Mouse (Mus musculus) ES-CJ7 (cell line): ENCODE measurements around the gene Gm6525.

Source experiments
- DNase-seq: peaks from one replicate; pipeline ENCODE4 v3.0.0; 2011; ENCODE audit warnings: low read depth, low spot score

Gene Gm6525

DNA sequence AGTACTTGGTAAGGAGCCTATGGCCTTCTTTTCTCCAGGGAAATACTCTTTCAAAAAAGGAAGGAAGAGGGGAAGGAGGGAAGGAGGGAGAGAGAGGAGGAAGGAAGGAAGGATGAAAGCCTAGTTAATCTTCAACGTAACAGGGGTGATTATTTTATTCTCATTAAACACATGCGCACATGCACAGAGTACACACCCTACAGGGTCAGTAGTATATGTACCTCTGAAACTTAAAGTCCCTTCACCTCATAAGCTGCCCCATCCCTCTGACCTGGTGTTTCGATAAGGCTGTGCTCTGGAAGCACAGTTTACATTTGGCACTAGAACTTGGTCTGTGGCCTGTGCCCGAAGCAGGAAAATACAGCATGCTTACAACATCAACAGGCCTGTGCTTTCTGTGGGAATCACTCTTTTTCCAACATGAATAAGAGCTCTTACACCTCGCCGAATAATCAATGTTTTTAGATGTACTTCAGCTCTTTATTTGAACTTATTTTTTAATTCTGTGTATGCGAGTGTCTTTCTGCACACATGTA, 37.5 kb downstream of the Gm6525 start:
- no peak for DNase-seq

DNA sequence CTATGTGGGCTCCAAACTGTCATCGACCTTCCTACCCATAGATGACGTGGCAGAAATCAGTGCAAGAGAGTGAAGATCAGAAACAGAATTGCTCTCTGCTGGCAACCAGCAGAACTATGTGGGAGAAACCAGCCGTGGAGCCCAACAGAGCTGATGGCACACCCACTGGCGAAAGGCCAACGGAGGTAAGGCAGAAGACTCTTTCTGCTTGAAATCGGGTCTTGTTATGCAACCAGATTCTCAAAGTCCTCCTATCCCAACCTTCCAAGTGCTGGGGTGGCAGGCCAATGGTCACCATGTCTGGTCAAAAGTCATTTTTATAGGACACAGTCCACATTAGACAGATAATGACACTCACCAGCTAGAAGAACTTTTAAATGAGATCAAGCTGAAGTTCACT, 40.6 kb downstream of the Gm6525 start:
- DNase-seq = no peak

DNA sequence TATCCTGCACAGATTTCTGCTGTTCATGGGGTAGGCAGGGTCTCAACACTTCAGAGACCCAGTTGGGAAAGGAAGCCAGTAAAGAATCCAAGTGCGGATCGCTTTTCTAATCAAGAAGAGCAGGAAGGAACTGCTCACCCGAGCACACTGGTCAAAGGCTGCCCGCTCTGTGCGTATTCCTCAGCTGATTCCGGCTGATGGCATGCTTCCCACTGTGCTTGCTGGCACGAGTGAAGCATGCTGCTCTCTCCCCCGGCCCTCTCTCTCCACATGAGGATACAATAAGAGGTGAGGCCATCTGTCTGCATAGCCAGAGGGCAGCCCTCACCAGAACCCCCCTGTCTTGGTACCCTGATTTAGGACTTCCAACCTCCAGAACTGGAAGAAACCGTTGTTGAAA, 41.3 kb downstream of the Gm6525 start:
- no peak for DNase-seq

DNA sequence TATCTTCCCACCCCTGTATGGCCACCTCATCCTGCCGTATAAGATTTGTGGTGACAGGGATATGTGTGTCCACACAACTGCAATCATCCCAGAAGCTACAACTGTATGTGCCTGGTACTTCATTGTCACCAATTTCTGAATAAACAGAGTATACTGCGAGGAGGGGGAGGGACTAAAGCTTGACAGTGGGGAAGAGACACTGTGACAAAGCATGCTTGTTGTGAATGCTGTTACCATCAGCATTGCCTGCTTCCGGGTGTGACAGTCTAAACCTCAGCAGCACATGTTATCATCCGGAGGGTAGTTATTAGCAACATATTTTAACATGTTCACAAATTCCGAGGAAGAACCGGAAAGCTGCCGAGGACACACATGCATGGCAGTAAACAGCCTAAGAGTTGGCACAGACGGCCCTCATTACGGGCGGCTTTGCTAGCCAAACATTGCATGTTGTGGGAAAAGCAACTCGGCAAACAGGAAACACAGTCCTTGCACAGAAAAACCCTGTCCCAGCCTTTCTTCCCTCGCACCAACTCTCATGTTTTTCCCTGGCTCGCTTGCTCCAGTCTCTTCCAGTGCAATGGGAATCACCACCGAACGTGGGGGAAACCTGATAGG, 41.9 kb downstream of the Gm6525 start:
- DNase-seq = no peak

DNA sequence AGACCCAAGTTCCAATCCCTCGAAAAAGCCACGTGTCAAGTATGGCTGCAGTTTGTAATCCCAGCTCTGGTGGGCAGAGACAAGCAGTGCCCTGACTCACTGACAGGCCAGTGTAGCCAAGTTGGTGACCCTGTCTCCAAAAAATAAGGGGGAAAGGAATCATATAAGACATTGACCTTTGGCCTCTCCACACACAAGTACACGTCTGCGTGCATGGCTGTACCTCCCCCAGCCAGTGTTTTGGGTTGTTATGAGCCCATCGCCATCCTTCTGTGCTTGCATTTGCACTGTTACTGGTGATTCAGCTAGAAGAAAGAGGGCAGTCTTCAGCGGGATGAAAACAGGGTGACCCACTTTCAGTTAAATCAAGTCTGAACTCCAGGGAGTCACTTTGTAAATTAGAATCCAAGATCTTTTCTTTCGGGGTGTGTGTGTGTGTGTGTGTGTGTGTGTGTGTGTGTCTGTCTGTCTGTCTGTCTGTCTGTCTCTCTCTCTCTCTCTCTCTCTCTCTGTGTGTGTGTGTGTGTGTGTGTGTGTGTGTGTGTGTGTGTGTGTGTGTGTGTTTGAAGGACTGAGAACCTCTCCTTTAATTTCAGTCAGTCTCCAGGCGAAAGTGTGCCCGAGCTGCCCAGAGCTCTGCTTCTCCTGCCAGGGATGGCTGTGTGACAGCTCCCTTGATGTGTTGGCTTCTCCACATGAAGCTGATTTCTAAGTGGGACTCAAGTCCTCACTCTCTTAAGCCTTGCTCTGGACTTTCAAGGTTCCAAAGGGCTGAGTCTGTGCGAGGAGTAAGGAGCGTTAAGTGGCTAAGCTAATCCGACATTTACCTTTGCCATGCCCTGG, 43.4 kb downstream of the Gm6525 start:
- DNase-seq = no peak

DNA sequence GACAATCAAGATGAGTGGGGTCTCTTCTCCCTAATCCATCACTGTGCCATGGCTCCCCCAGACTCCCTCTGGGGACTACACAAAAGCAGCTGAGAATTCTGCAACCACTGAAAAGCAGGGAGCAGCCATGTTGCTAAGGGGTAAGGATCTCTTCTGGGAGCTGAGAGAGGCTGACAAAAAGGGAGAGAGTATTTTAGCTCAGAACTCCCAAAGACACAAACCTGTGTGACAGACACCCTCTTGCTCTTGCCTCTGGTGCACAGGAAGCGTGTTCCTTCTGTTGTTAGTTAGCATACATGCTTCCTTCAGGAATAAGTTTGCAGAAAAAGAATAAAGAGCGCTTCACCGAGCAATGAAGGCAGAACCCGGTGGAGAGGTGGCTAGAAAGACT, 44.1 kb downstream of the Gm6525 start:
- no peak for DNase-seq

DNA sequence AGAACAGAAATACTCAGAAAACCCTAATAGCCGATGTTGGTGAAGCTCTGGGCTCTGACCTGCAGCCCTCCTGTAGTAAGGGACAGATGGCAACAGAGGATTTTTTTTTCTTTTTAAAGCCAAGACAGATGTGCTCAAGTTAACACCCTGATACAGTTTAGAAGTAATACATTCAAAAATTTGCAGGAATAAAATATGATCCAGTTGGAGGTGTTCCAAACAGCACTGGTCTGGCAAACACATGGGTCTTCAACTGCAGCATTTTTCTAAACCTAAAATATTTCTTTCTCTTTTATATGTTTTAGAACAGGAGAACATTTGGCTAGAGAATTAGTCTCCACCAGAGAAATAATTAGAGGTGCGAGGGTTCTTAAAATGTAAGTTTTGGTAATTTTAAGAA, 44.6 kb downstream of the Gm6525 start:
- no peak for DNase-seq

DNA sequence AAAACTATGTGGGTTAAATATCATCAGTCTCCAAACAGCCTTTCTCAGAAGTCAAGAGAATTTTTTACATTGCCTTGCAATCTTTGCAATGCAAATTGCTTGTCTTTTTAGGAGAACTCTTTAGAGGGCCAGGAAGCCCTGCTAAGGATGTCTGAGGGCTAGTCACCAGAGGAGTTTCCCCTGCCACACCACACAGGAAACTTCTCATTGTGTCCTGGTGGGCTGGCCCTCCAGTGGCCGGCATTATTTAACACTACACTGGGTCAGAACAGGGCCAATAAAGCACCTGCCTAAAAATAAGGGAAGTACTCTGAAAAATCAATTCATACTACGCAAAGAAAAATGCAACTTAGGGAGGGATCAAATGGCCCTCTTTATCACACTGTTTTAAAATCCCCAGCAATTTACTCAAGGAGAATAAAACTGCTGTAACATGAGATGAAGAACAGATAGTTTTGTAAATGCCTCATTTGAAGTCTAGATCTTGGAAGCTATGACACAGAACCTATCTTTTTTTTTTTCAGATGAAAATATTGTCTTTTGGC, 45.3 kb downstream of the Gm6525 start:
- DNase-seq = no peak

DNA sequence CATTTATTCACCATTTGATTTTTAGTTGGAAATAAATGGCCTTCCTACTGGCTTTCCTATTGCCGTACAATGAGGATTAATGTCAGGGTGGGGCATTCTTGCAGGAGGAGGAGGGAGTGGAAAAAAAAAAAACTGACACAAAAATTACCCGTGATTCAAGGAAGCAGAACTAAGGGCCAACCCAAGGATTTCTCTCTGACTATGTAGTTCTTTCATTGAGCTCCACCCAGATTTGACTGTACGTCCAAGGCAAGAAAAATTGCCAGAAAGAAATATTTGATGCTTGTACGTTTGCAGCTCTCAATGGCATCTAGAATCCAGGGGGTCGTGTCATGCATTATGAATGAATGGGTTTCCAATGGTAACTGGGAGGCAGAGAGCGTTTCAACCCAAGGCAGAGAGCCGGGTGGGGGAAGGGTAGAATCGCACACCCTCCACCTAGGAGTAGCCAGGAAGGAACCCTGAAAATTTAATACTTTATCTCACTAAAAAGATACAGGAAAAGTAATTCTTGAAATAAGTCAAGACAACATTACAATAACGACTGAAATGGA, 45.9 kb downstream of the Gm6525 start:
- peak; percentile 40 for DNase-seq

DNA sequence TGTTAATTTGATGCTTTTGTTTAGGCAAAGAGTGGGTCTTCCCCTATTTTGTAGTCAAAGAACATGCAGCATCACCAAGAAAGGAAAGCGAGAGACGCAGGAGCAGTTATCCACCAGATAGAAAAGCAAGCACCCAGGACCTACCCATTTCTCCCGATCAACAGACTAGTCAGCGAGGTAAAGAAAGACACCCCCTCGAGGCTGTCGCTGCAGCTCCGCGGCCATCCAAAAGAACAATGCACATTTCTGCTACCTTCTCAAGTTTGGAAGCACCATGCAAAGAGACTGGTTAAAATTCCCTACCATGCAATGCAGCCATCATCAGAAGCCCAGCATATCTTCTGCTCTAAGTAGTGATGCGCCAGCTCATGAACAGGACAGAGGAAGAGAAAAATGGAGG, 46.4 kb downstream of the Gm6525 start:
- DNase-seq = no peak

DNA sequence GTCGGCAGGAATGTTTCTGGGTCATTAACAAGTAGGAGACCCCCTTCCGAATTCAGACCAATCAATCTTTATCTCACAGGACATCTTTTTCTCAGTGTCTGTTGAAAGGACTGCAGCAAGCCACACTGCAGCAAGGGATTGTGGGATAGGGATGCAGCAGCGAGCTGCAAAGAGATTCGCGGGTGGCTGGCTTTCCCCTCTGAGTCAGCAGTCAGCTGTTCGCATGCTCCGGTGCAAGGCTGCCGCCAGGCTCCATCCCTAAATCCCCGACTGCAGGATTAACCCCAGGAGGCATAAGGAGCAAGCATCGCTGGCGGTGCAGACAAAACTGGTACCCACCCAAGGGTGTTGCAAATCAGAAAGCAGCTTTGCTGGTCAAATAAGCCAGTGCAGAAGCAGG, 46.8 kb downstream of the Gm6525 start:
- peak; percentile 55 for DNase-seq
